Mouse (Mus musculus) neural tube, embryonic 11.5 days (tissue): ENCODE results near the gene Rhbdl1. TPM values are rescaled to one million over a fixed set of nuclear protein-coding genes. Genes with fewer than 3 reads are reported as not detected.

Experiments
- ATAC-seq: fragments of 200-750 bp; cut with Nextera tagmentation; 2 replicates; pipeline ENCODE4 v1.8.0; 2017; ENCODE audit warnings: moderate number of reproducible peaks, mild to moderate bottlenecking, moderate TSS enrichment, moderate library complexity; ENCODE audit not compliant: insufficient read depth, low FRiP score, low TSS enrichment
- DNase-seq: peaks from one replicate; pipeline ENCODE4 v3.0.0-alpha.2; 2015; ENCODE audit warnings: low spot score
- H3K27ac ChIP-seq: fragments of 300-500 bp; sonication (generic); 2 replicates; pipeline ENCODE4 v1.5.1; 2014; ENCODE audit warnings: low read depth, mild to moderate bottlenecking, low read length
- H3K27me3 ChIP-seq: fragments of 300-500 bp; sonication (generic); 2 replicates; pipeline ENCODE4 v1.6.1; 2014; ENCODE audit warnings: mild to moderate bottlenecking, low read length, mixed read lengths; ENCODE audit not compliant: control insufficient read depth, insufficient read depth
- H3K36me3 ChIP-seq: fragments of 300-500 bp; sonication (generic); 2 replicates; pipeline ENCODE4 v1.6.1; 2014; ENCODE audit warnings: mild to moderate bottlenecking, low read length, moderate library complexity, mixed read lengths; ENCODE audit not compliant: control insufficient read depth, insufficient read depth
- H3K4me1 ChIP-seq: fragments of 300-500 bp; sonication (generic); 2 replicates; pipeline ENCODE4 v1.6.1; 2014; ENCODE audit warnings: low read length, mixed read lengths; ENCODE audit not compliant: control insufficient read depth, insufficient read depth
- H3K4me2 ChIP-seq: fragments of 300-500 bp; sonication (generic); 2 replicates; pipeline ENCODE4 v1.6.1; 2014; ENCODE audit warnings: low read depth, mild to moderate bottlenecking, moderate library complexity
- H3K4me3 ChIP-seq: fragments of 300-500 bp; sonication (generic); 2 replicates; pipeline ENCODE4 v1.5.1; 2014; ENCODE audit warnings: low read depth, low read length
- H3K9ac ChIP-seq: fragments of 300-500 bp; sonication (generic); 2 replicates; pipeline ENCODE4 v1.6.1; 2014; ENCODE audit warnings: mild to moderate bottlenecking, low read length
- H3K9me3 ChIP-seq: fragments of 300-500 bp; sonication (generic); 2 replicates; pipeline ENCODE4 v1.6.1; 2016; ENCODE audit warnings: low read length; ENCODE audit not compliant: control insufficient read depth
- WGBS: fragments of 180-500 bp; shearing (Covaris S2); extraction: QIAGEN DNeasy Blood & Tissue Kit; methylation state at CpG from one replicate; pipeline ENCODE4 v1.1.7; 2014; 5-methylcytosine and 5-hydroxymethylcytosine counted together
- polyA plus RNA-seq: library from polyadenylated mRNA; unstranded; fragments of >200 nt; fragmentation: Nextera tagmentation; extraction: Ambion mirVana; gene quantifications from 2 replicates; pipeline ENCODE4 v1.2.1, GENCODE M21; 2014

Gene Rhbdl1
- polyA plus RNA-seq, 1 experiment from 2014 or later: 4.4 TPM

DNA sequence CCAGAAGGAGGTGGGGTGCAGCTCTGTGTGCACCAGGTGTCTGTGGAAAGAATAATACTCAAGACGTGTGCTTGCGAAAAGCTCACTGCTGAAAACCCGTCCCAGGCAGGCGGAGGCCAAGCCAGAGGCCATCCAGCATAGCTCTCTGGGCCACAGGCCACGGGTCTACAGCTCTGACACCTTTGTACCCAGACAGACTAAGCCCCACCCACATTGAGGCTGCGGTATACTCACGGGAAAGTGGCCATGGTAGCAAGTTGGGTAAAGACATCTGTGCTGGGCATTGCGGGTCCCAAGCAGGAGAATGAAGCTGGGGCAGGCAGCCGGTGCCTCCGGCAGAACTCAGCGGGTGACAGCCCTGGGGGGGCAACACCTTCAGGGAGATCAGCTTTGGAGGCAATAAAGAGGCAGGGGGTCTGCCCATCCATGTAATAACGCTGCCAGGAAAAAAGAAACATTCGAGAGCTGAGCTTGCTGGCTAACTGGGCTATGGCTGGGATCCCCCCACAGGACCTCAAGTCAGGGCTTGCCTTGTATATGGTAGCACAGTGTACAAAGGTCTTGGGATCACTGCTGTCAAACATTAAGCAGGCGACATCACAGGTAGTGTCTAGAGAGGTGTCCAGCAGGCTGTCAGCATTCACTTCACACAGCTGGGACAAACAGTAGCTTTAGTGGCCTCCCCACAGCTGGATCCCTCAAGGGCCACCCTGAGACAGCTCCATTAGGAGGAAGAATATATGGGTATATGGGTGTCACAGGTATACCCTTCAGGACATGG lies 2.5 kb upstream of the Rhbdl1 start:
- no peak overlapping the region for H3K27ac ChIP-seq
- H3K27me3 ChIP-seq: no peaks in the 10 kb centered on the region
- WGBS: 87% methylated on average over 14 of the region's 14 CpGs
- DNase-seq (no peak), ATAC-seq (no peak)
- H3K4me3 ChIP-seq: no peak overlapping the region
- no peak overlapping the region for H3K9ac ChIP-seq
- H3K4me1 ChIP-seq: peaks cover 36% of the 10 kb centered on the region
- no peaks in the 10 kb centered on the region for H3K9me3 ChIP-seq
- peaks cover 27% of the 10 kb centered on the region for H3K36me3 ChIP-seq
- H3K4me2 ChIP-seq: no peak overlapping the region

DNA sequence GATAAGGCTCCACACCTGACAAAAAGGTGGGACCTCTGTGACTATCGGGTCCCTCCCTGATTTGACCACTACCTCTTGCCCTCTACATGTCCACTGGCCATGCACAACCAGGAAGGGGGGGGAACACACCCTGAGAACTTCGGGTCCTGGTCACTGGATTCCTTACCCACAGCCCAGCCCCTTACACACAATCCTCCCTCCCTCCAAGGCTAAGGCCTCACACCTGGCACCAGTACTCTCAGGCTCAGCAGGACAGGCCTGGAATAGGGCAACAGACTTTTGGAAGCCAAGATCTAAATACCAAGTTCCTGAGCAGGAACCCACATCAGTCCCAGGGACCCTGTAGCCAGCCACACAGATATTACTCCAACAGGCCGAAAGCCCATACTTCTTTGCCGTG lies 1.8 kb upstream of the Rhbdl1 start:
- Histone ChIP-seq H3K4me3 (no peak overlapping the region), H3K4me2 (no peak overlapping the region), H3K9me3 (no peaks in the 10 kb centered on the region), H3K4me1 (peaks cover 44% of the 10 kb centered on the region), H3K27me3 (no peaks in the 10 kb centered on the region), H3K36me3 (peaks cover 27% of the 10 kb centered on the region), H3K27ac (no peak overlapping the region), H3K9ac (no peak overlapping the region)
- ATAC-seq: no peak
- WGBS: 86% methylated on average over 4 of the region's 4 CpGs
- no peak for DNase-seq

DNA sequence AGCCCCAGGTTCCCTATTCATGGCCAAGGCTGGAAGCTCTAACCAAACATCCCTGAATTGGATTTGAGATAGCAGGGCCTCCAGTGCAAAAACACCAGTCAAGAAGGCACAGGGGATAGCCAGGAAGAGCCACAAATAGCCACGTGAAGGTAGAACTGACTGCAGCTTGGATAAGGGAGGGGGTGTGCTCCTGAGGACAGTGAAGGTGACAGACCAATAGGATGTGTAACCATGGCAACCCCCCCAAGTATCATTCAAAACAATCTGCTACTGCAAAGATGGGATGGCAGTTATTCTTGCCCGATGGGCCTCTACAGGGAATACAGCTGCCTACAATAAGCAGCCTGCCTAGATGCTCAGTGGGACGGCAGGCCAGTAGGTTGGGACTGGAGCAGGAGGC lies 438 bp upstream of the Rhbdl1 start:
- Histone ChIP-seq H3K4me1 (peaks cover 41% of the 10 kb centered on the region), H3K36me3 (peaks cover 27% of the 10 kb centered on the region), H3K4me3 (no peak overlapping the region), H3K4me2 (peak overlapping the region; percentile 68; the same call in 1 of the 2 replicates), H3K27me3 (no peaks in the 10 kb centered on the region), H3K27ac (peak overlapping the region; percentile 67), H3K9me3 (no peaks in the 10 kb centered on the region), H3K9ac (peak overlapping the region; percentile 68; the same call in 1 of the 2 replicates)
- WGBS: 49% methylated on average over 3 of the region's 3 CpGs
- DNase-seq (peak; percentile 31), ATAC-seq (no peak)

DNA sequence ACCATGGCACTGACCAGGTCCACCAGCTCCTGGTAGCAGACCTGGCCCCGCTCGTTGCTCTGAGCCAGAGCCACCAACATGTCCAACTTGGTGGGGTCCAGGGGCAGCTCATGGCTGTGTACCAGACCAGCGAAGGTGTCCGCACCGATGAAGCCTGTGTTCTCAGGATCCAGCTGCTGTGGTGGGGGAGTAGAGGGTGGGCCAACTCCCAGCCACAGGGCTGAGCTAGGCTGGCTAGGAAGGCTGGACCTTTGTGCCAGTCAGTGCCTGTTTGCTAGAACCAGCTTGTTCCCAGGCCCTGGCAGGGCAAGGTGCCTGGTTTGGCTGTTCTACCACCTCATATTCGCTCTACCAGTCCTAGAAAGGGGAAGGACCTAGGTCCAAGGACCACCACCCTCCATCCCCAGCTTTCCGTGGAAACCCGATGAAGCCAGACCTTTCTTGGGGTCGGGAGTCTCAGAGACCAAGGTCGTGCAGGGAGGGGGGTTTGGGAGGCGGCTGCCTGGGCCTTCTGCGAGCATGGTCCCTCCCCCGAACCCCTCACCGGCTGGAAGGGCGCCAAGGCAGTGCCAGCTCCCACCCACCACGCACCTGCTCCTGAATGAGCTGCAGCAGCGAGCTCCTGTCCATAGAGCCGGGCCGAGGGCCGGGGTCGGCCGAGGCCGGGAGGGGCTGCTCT lies 559 bp downstream of the Rhbdl1 start:
- Histone ChIP-seq H3K4me1 (peaks cover 49% of the 10 kb centered on the region), H3K27me3 (no peaks in the 10 kb centered on the region), H3K4me2 (peak overlapping the region; percentile 68), H3K4me3 (peak overlapping the region; percentile 29), H3K27ac (peak overlapping the region; percentile 67), H3K9me3 (no peaks in the 10 kb centered on the region), H3K36me3 (peaks cover 27% of the 10 kb centered on the region), H3K9ac (peak overlapping the region; percentile 68)
- DNase-seq (no peak), ATAC-seq (no peak)
- 27% methylated on average over 21 of the region's 23 CpGs for WGBS

DNA sequence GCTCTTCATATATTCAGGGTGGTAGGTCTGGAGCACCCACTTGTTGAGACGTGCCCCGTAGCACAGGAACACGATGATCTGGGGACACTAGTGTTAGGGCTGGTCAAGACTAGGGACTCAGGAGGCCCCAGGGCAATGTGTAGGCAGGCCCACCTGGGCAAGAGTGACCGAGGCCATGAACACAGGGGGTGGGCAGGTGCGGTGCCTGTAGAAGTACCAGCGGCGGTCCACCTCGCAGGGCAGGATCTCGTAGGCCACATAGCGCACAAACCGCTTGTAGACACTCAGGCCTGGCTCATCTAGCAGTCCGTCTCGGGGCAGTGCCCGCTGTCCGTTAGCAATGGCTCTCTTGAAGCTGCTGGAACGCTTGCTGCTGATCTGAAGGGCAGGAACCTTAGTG lies 1.3 kb downstream of the Rhbdl1 start:
- peaks cover 28% of the 10 kb centered on the region for H3K36me3 ChIP-seq
- WGBS: 94% methylated on average over 16 of the region's 16 CpGs
- H3K27me3 ChIP-seq: no peaks in the 10 kb centered on the region
- peaks cover 56% of the 10 kb centered on the region for H3K4me1 ChIP-seq
- no peaks in the 10 kb centered on the region for H3K9me3 ChIP-seq
- H3K4me3 ChIP-seq: no peak overlapping the region
- no peak overlapping the region for H3K27ac ChIP-seq
- DNase-seq (no peak), ATAC-seq (no peak)
- peak overlapping the region; percentile 68 for H3K4me2 ChIP-seq
- no peak overlapping the region for H3K9ac ChIP-seq

DNA sequence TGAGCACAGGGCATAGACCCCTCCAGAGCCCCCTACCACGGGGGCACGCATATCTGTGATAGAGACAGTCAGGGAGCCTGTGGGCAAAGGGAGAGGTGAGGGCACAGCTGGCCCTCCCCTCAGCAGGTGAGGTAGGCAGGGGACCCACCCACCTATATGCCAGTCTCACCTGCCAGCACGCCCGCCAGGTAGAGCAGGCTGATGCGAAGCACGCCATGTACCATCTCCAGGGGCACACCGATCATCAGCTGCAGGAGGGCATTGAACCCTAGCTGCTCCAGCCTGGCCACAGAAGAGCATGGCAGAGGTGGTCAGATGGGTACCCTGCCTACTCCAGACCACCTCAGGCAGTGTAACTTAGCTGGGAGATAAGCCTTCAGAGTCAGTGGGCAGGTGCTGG lies 1.8 kb downstream of the Rhbdl1 start:
- H3K4me1 ChIP-seq: peaks cover 61% of the 10 kb centered on the region
- peaks cover 28% of the 10 kb centered on the region for H3K36me3 ChIP-seq
- ATAC-seq: no peak
- H3K9me3 ChIP-seq: no peaks in the 10 kb centered on the region
- H3K4me3 ChIP-seq: no peak overlapping the region
- 94% methylated on average over 7 of the region's 7 CpGs for WGBS
- no peak overlapping the region for H3K9ac ChIP-seq
- no peak for DNase-seq
- H3K4me2 ChIP-seq: peak overlapping the region; percentile 96; the same call in 1 of the 2 replicates
- H3K27ac ChIP-seq: no peak overlapping the region
- H3K27me3 ChIP-seq: no peaks in the 10 kb centered on the region

DNA sequence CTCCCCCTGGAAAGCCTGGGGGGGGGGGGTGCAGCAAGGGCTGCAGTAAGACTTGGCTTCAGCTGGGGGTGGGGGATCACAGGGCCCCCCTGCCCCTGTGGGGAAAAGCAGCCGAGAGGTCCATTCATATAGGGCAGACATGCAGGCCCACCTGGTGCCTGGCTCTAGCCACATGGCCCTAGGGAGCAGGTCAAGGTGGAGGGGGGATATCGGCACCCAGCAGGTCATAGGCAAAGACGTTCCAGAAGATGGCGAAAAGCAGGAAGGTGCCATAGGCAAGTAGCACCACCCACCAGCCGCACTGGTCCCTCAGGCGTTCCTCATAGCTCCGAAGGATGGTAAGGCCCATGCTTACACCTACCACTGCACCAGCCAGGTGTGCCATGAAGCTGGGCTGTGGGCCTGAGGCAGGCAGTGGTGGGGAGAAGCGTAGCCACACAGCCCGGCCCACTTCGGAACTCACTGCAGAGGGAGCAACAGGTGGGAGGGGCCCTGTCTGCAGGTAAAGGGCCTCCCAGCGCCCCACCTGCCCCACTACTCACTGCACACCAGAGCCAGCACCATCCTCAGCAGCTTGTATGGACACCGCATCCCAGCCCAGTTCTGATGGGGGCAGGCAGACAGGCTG lies 2.4 kb downstream of the Rhbdl1 start:
- peaks cover 27% of the 10 kb centered on the region for H3K36me3 ChIP-seq
- no peaks in the 10 kb centered on the region for H3K27me3 ChIP-seq
- H3K9ac ChIP-seq: peak overlapping the region; percentile 89; the same call in 1 of the 2 replicates
- peak overlapping the region; percentile 85 for H3K4me3 ChIP-seq
- no peaks in the 10 kb centered on the region for H3K9me3 ChIP-seq
- H3K4me1 ChIP-seq: peaks cover 65% of the 10 kb centered on the region
- DNase-seq (no peak), ATAC-seq (no peak)
- no peak overlapping the region for H3K27ac ChIP-seq
- 93% methylated on average over 12 of the region's 12 CpGs for WGBS
- H3K4me2 ChIP-seq: peak overlapping the region; percentile 96

DNA sequence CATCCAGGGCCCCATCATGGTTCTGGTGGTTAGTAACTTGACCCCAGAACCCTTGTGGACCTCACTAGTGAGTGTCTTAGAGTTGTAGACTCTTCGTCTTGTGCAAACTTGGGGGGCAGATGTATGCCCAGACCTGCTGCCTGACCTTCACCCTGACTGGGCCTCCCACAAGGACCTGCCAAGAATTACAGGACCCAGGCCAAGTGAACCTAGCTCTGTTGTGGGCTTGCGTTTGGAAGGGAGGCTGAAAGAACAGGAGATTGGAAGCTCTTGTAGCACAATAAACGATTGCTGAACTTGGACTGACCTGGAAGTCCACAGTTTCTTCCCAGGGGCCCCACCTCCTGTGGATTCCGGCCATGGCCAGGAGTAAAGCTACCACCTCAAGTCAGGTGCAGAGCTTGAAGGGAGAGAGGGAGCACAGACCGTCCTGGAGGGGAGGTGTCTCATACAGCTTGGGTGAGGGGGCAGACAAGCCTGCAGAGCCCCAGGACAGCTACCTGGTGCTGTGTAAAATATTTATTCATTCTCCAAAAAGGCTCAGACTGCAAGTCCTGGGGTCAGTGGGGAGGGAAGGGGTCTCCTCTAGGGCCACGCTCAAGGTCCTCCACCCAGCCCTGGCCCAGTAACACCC lies 3.0 kb downstream of the Rhbdl1 start:
- Histone ChIP-seq H3K36me3 (peaks cover 22% of the 10 kb centered on the region), H3K9me3 (no peaks in the 10 kb centered on the region), H3K4me3 (peak overlapping the region; percentile 85), H3K27ac (peak overlapping the region; percentile 94), H3K4me2 (peak overlapping the region; percentile 96), H3K9ac (peak overlapping the region; percentile 89), H3K27me3 (no peaks in the 10 kb centered on the region), H3K4me1 (peaks cover 69% of the 10 kb centered on the region)
- no peak for DNase-seq
- ATAC-seq: no peak
- WGBS: 50% methylated on average over 6 of the region's 6 CpGs
